ENCODE assay signal across 8 mouse cellular contexts in the genomic region with DNA sequence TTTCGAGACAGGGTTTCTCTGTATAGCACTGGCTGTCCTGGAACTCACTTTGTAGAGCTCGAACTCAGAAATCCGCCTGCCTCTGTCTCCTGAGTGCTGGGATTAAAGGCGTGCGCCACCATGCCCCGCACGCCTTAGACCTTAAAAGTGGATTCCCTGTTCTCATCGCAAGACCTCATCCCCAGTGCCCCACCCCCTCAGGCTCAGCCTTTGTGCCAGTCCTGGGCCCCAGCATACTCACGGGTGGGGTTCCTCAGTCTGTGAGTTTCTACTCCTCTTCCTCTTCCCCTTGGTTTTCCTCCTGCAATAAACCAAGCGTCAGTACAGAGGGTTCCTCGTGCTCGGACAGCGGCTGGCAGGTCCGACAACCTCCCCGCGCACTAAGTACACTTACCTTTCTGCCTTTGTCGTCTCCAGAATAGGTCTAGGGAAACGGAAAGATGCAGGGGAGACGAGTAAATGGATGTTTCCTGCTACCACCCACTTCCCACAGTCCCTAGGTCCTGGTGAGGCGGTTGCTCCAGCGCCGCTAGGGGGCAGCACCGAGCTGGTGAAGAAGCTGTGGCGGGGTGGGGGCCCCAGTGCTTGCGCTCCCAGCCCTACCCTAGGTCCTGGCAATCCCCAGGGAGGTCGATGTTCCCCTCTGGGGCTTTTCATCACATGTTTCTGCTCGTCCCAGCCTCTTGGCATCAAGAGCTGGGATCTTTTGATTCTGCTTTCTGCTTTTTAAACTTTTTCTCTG. TPM values are rescaled to one million over a fixed set of nuclear protein-coding genes. Genes with fewer than 3 reads are reported as not detected.
DNase-seq lines count a peak whose midpoint lies in the region; ATAC-seq and TF ChIP-seq lines count a peak whose summit lies in the region.

No protein-coding gene starts in this region.

- WGBS in hindbrain, embryonic 10.5 days, result 24% methylated on average over 27 of the region's 27 CpGs
- WGBS in lung, embryonic 14.5 days, result 36% methylated on average over 27 of the region's 27 CpGs
- 24% methylated on average over 27 of the region's 27 CpGs for WGBS in olfactory bulb, adult 2 months
- 23% methylated on average over 27 of the region's 27 CpGs for WGBS in thymus, adult 2 months

- no peak overlapping the region for H3K4me2 ChIP-seq in lung, embryonic 14.5 days

- peak overlapping the region; percentile 38 for H3K4me3 ChIP-seq in hindbrain, embryonic 10.5 days
- H3K4me3 ChIP-seq in lung, embryonic 14.5 days (ENCODE audit: low read depth, low read length), result no peak overlapping the region
- H3K4me3 ChIP-seq in olfactory bulb, adult 2 months (ENCODE audit: insufficient read depth, low read depth, low read length), result peak overlapping the region; percentile 44
- H3K4me3 ChIP-seq in thymus, adult 2 months (ENCODE audit: control insufficient read depth, insufficient read depth, low read length), result peak overlapping the region; percentile 23

- H3K9me3 ChIP-seq in hindbrain, embryonic 10.5 days, result no peaks in the 10 kb centered on the region
- H3K9me3 ChIP-seq in lung, embryonic 14.5 days (ENCODE audit: low read depth, low read length), result no peaks in the 10 kb centered on the region

- peaks cover 5% of the 10 kb centered on the region; the same call in 1 of the 2 replicates for H3K36me3 ChIP-seq in hindbrain, embryonic 10.5 days
- peaks cover 58% of the 10 kb centered on the region for H3K36me3 ChIP-seq in lung, embryonic 14.5 days (ENCODE audit: insufficient read depth)
- H3K36me3 ChIP-seq in thymus, adult 2 months (ENCODE audit: control insufficient read depth, insufficient read depth, low read length), result no peaks in the 10 kb centered on the region

- peak; percentile 76 for DNase-seq in MN1 (ENCODE audit: low spot score)
- peak; percentile 82 for DNase-seq in cerebellum, adult 8-10 months
- peak; percentile 71 for DNase-seq in forelimb bud, embryonic 11.5 days (ENCODE audit: low read depth, low spot score)
- DNase-seq in hindbrain, embryonic 10.5 days (ENCODE audit: low spot score), result peak; percentile 79
- DNase-seq in layer of hippocampus, adult 8-10 months (ENCODE audit: low spot score in 2 of 2), result peak; percentile 60 to 85
- DNase-seq in lung, embryonic 14.5 days, result peak; percentile 90
- peak; percentile 90 for DNase-seq in thymus, adult 2 months

- H3K27ac ChIP-seq in hindbrain, embryonic 10.5 days, result peak overlapping the region; percentile 56
- no peak overlapping the region for H3K27ac ChIP-seq in lung, embryonic 14.5 days (ENCODE audit: low read depth)
- H3K27ac ChIP-seq in olfactory bulb, adult 2 months (ENCODE audit: insufficient read depth, low read depth, low read length), result peak overlapping the region; percentile 23; the same call in 1 of the 2 replicates
- H3K27ac ChIP-seq in thymus, adult 2 months (ENCODE audit: control insufficient read depth, insufficient read depth, low read length), result no peak overlapping the region

- ATAC-seq in lung, embryonic 14.5 days (ENCODE audit: insufficient read depth), result peak; percentile 68

- H3K27me3 ChIP-seq in hindbrain, embryonic 10.5 days (ENCODE audit: insufficient read depth, poor library complexity, severe bottlenecking), result peaks cover 5% of the 10 kb centered on the region; the same call in 1 of the 2 replicates
- H3K27me3 ChIP-seq in lung, embryonic 14.5 days (ENCODE audit: insufficient read depth, low read length), result no peaks in the 10 kb centered on the region
- no peaks in the 10 kb centered on the region for H3K27me3 ChIP-seq in thymus, adult 2 months (ENCODE audit: control insufficient read depth, insufficient read depth, low read length)

- H3K4me1 ChIP-seq in hindbrain, embryonic 10.5 days (replicated peaks), result peaks cover 10% of the 10 kb centered on the region
- peaks cover 10% of the 10 kb centered on the region; the same call in 1 of the 2 replicates for H3K4me1 ChIP-seq in lung, embryonic 14.5 days (ENCODE audit: insufficient read depth)
- peaks cover 13% of the 10 kb centered on the region for H3K4me1 ChIP-seq in olfactory bulb, adult 2 months (ENCODE audit: control insufficient read depth, insufficient read depth, low read length)
- H3K4me1 ChIP-seq in thymus, adult 2 months (replicated peaks; ENCODE audit: control insufficient read depth, insufficient read depth, low read length), result peaks cover 3% of the 10 kb centered on the region; the same call in 1 of the 2 replicates

- no peak overlapping the region for H3K9ac ChIP-seq in lung, embryonic 14.5 days

- TF ChIP-seq CTCF in lung, embryonic 14.5 days (IDR thresholded peaks at IDR 0.05; ENCODE audit: low read depth), result peak; percentile 98
- TF ChIP-seq CTCF in olfactory bulb, adult 2 months (IDR thresholded peaks at IDR 0.05; ENCODE audit: insufficient read depth, low read depth, low read length), result peak; percentile 91
- peak; percentile 99 for TF ChIP-seq CTCF in thymus, adult 2 months (IDR thresholded peaks at IDR 0.05; ENCODE audit: borderline replicate concordance, control insufficient read depth, extremely low read depth, insufficient read depth, low read length, poor library complexity)

- TF ChIP-seq POLR2A in olfactory bulb, adult 2 months (IDR thresholded peaks at IDR 0.05; ENCODE audit: insufficient read depth, low read depth, low read length), result no peak
- no peak for TF ChIP-seq POLR2A in thymus, adult 2 months (IDR thresholded peaks at IDR 0.05; ENCODE audit: control insufficient read depth, extremely low read depth, insufficient read depth, low read length, poor library complexity)

RNA-seq across cellular contexts. Expression of a gene that starts 8.3 kb away (rescaled TPM):
- polyA plus RNA-seq in hindbrain, embryonic 10.5 days (2016; fragmentation: Nextera tagmentation; extraction: Ambion mirVana), result 5.8 and 8.0 TPM in 2 replicates
- total RNA-seq in layer of hippocampus, adult 8-10 months (2022), result 1 to 10 TPM; 4.2 to 6.6 (median 6.1) TPM
- polyA plus RNA-seq in lung, embryonic 14.5 days (2014; fragmentation: Nextera tagmentation; extraction: Ambion mirVana), result 10.9 and 14.6 TPM in 2 replicates
- not detected in 2 replicates for polyA plus RNA-seq in olfactory bulb, adult 2 months (2012; ENCODE audit: insufficient read depth, insufficient read length, low replicate concordance, missing spikeins)
- 1.3 and 2.1 TPM in 2 replicates for polyA plus RNA-seq in thymus, adult 2 months (2012; rRNA removed)

RNA-seq across cellular contexts. Expression of a gene that starts 18.2 kb away (rescaled TPM):
- 3.7 and 3.8 TPM in 2 replicates for polyA plus RNA-seq in hindbrain, embryonic 10.5 days (2016; fragmentation: Nextera tagmentation; extraction: Ambion mirVana)
- 10 to 100 TPM; 35.8 to 43.4 (median 39.8) TPM for total RNA-seq in layer of hippocampus, adult 8-10 months (2022)
- polyA plus RNA-seq in lung, embryonic 14.5 days (2014; fragmentation: Nextera tagmentation; extraction: Ambion mirVana), result 0.91 and 1.0 TPM in 2 replicates
- not detected in 2 replicates for polyA plus RNA-seq in olfactory bulb, adult 2 months (2012; ENCODE audit: insufficient read depth, insufficient read length, low replicate concordance, missing spikeins)
- polyA plus RNA-seq in thymus, adult 2 months (2012; rRNA removed), result 3.7 and 11.4 TPM in 2 replicates

RNA-seq across cellular contexts. Expression of a gene that starts 50.0 kb away (rescaled TPM):
- 126 and 131 TPM in 2 replicates for polyA plus RNA-seq in hindbrain, embryonic 10.5 days (2016; fragmentation: Nextera tagmentation; extraction: Ambion mirVana)
- total RNA-seq in layer of hippocampus, adult 8-10 months (2022), result 10 to 100 TPM; 52.0 to 70.8 (median 60.7) TPM
- 91.4 and 99.9 TPM in 2 replicates for polyA plus RNA-seq in lung, embryonic 14.5 days (2014; fragmentation: Nextera tagmentation; extraction: Ambion mirVana)
- not detected in 2 replicates for polyA plus RNA-seq in olfactory bulb, adult 2 months (2012; ENCODE audit: insufficient read depth, insufficient read length, low replicate concordance, missing spikeins)
- 191 and 250 TPM in 2 replicates for polyA plus RNA-seq in thymus, adult 2 months (2012; rRNA removed)

RNA-seq across cellular contexts. Expression of a gene that starts 58.7 kb away (rescaled TPM):
- 101 and 109 TPM in 2 replicates for polyA plus RNA-seq in hindbrain, embryonic 10.5 days (2016; fragmentation: Nextera tagmentation; extraction: Ambion mirVana)
- total RNA-seq in layer of hippocampus, adult 8-10 months (2022), result 100 to 1,000 TPM; 145 to 175 (median 158) TPM
- 112 and 115 TPM in 2 replicates for polyA plus RNA-seq in lung, embryonic 14.5 days (2014; fragmentation: Nextera tagmentation; extraction: Ambion mirVana)
- polyA plus RNA-seq in olfactory bulb, adult 2 months (2012; ENCODE audit: insufficient read depth, insufficient read length, low replicate concordance, missing spikeins), result not detected in 2 replicates
- polyA plus RNA-seq in thymus, adult 2 months (2012; rRNA removed), result 131 and 135 TPM in 2 replicates

RNA-seq across cellular contexts. Expression of a gene that starts 58.7 kb away (rescaled TPM):
- polyA plus RNA-seq in hindbrain, embryonic 10.5 days (2016; fragmentation: Nextera tagmentation; extraction: Ambion mirVana), result 3.8 and 4.7 TPM in 2 replicates
- total RNA-seq in layer of hippocampus, adult 8-10 months (2022), result 1 to 10 TPM; 2.2 to 3.2 (median 2.6) TPM
- polyA plus RNA-seq in lung, embryonic 14.5 days (2014; fragmentation: Nextera tagmentation; extraction: Ambion mirVana), result 3.1 and 4.6 TPM in 2 replicates
- not detected in 2 replicates for polyA plus RNA-seq in olfactory bulb, adult 2 months (2012; ENCODE audit: insufficient read depth, insufficient read length, low replicate concordance, missing spikeins)
- 2.6 and 4.4 TPM in 2 replicates for polyA plus RNA-seq in thymus, adult 2 months (2012; rRNA removed)

Comparison
In these comparisons a context has a peak if more than half of its experiments do, and no peak if none do; other contexts are left out.
1. H3K27ac ChIP-seq: peak in hindbrain, embryonic 10.5 days (single experiment) and olfactory bulb, adult 2 months (single experiment); none in lung, embryonic 14.5 days (single experiment) and thymus, adult 2 months (single experiment).
2. Peak in every context shown above with its lines, with median percentiles within 50 percentile points of each other: DNase-seq and CTCF ChIP-seq.